Mouse (Mus musculus) forelimb bud, embryonic 11.5 days (tissue): ENCODE results near the gene Dnaja4.
A peak's percentile ranks its signal among the peaks of the same experiment; 100 is the strongest.

ENCODE experiments used
- DNase-seq: peaks from one replicate; pipeline ENCODE4 v3.0.0-alpha.2; 2012; ENCODE audit warnings: low read depth, low spot score

The Dnaja4 gene

GRCm38 (mm10) chr9:54751684-54752083 lies 53.0 kb downstream of the Dnaja4 start:
- DNase-seq = no peak

- no peak for DNase-seq
These were observed 53.7 kb downstream of the Dnaja4 start for GRCm38 (mm10) chr9:54752201-54752943.

GRCm38 (mm10) chr9:54752944-54753295 lies 54.2 kb downstream of the Dnaja4 start:
- DNase-seq = no peak

GRCm38 (mm10) chr9:54759592-54759991 lies 60.9 kb downstream of the Dnaja4 start:
- DNase-seq = no peak

GRCm38 (mm10) chr9:54764091-54764490 lies 65.4 kb downstream of the Dnaja4 start:
- no peak for DNase-seq

DNA sequence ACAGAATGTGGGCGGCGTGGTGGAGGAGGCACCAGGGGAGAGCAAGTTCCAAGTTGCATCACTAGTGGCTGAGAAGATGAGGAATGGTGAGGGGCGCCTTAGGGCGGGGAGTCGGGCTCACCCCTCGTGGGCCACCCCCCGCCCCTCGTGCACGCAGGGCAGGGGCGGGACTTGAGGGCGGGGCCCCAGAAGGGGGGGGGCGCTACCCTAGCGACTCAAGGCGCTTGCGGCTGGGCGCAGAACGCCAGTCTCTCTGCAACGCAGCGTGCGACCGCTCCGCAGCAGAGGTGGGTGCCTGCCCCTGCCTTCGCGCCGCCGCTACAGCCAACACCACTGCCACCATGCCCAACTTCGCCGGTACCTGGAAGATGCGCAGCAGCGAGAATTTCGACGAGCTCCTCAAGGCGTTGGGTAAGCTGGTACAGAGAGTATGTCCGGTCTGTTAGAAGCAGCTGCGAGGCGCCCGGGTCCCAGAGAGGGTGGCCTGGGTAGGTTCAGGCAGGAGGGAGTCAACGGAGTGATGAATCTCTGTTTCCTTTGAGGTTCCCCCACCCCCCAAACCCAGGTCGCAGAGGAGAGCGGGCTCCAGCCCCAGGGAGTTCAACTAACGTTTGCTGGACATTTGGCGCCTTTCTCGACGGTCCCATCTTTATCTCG lies 66.0 kb downstream of the Dnaja4 start, which contains the start of gene Crabp1:
Crabp1 (plus strand) TSS at position 188 of the 657 bp plus-strand sequence.
- DNase-seq = peak; percentile 59

GRCm38 (mm10) chr9:54765336-54766085 lies 66.8 kb downstream of the Dnaja4 start:
- DNase-seq = no peak
